Mouse (Mus musculus) G1E (cell line): ENCODE data around the gene Pdcd4.

Experiments used
- CTCF ChIP-seq: IDR thresholded peaks from 2 replicates; pipeline ENCODE4 v1.5.1; 2012; ENCODE audit warnings: low read depth, low read length, inconsistent platforms, mixed read lengths
- GATA1 ChIP-seq: IDR thresholded peaks from 2 replicates; pipeline ENCODE4 v1.6.1; 2012; ENCODE audit warnings: borderline replicate concordance, low read length, inconsistent platforms, mixed read lengths
- TAL1 ChIP-seq: conservative IDR thresholded peaks from 2 replicates; pipeline ENCODE4 v1.6.1; 2012; ENCODE audit warnings: low read depth, low read length, inconsistent platforms, mixed read lengths

GRCm38 (mm10) chr19:53889555-53889954 lies 2.5 kb upstream of the Pdcd4 start:
- no peak for TF ChIP-seq TAL1
- TF ChIP-seq CTCF: no peak
- TF ChIP-seq GATA1: no peak
